ENCODE assay signal across 9 mouse cellular contexts in the genomic region with DNA sequence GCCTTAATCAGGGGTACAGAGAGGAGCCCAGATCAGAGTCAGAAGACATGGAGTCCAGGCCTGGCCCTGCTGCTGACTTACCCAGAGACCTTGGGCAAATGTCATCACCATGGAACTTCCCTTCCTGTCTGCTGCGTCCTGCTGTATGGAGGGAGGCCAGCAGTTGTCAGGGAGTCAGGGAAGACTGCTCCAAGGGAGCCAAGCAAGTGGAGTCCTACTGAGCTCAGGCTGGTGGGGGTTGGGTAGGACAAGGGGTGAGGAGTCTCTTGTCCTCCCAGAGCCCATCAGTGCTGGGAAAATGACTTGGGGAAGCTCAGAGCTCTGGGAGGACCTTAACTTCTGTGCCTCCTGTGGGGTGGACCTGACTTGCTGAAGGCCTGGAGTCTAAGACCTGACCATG. TPM values are rescaled to one million over a fixed set of nuclear protein-coding genes. Genes with fewer than 3 reads are reported as not detected.
A peak's percentile ranks its signal among the peaks of the same experiment; 100 is the strongest.
DNase-seq lines count a peak whose midpoint lies in the region; ATAC-seq lines count a peak whose summit lies in the region.
"Had no signal": no experiment of that assay in that cellular context is flagged by ENCODE, and none has a peak within 500 bp of the region (broad histone marks: within the 10 kb centered on the region; RNA-seq: fewer than 3 reads in every experiment).

No protein-coding gene starts in this region.

- H3K9ac ChIP-seq in forebrain, embryonic 12.5 days = no peak overlapping the region
- no peak overlapping the region for H3K9ac ChIP-seq in limb, embryonic 12.5 days (replicated peaks)
- no peak overlapping the region for H3K9ac ChIP-seq in intestine, embryonic 15.5 days

- peak; percentile 22; the same call in 1 of the 2 replicates for ATAC-seq in forebrain, embryonic 12.5 days (ENCODE audit: low FRiP score)
- ATAC-seq in limb, embryonic 12.5 days (ENCODE audit: insufficient number of reproducible peaks, insufficient read depth, low FRiP score, low TSS enrichment, low read depth) = no peak
- no peak for ATAC-seq in intestine, embryonic 15.5 days

- peak overlapping the region; percentile 80 for H3K27ac ChIP-seq in heart, embryonic 10.5 days
- peak overlapping the region; percentile 85 for H3K27ac ChIP-seq in forebrain, embryonic 12.5 days
- H3K27ac ChIP-seq in limb, embryonic 12.5 days = 0 out of 2 replicates have a peak overlapping the region, but pooled peaks have one; percentile 56
- no peak overlapping the region for H3K27ac ChIP-seq in intestine, embryonic 15.5 days

- no peak overlapping the region for H3K4me3 ChIP-seq in heart, embryonic 10.5 days
- no peak overlapping the region for H3K4me3 ChIP-seq in forebrain, embryonic 12.5 days (replicated peaks)
- no peak overlapping the region for H3K4me3 ChIP-seq in limb, embryonic 12.5 days (replicated peaks)
- no peak overlapping the region for H3K4me3 ChIP-seq in intestine, embryonic 15.5 days (replicated peaks)
- H3K4me3 ChIP-seq: megakaryocyte, embryonic 14.5 days had no signal

- no peak for DNase-seq in heart, embryonic 10.5 days (ENCODE audit: low spot score)
- DNase-seq in heart, adult 9 months (ENCODE audit: low spot score in 2 of 2) = no peak
- DNase-seq in adrenal gland, adult (ENCODE audit: inconsistent age in 2 of 2, low spot score in 1 of 2) = peak; percentile 81 to 89
- DNase-seq in urinary bladder, postnatal 14 days (ENCODE audit: low spot score) = no peak
- no peak for DNase-seq in thymus, postnatal 36 days

- H3K27me3 ChIP-seq in heart, embryonic 10.5 days (ENCODE audit: insufficient read depth, poor library complexity, severe bottlenecking) = peaks cover 3% of the 10 kb centered on the region; the same call in 1 of the 2 replicates
- no peaks in the 10 kb centered on the region for H3K27me3 ChIP-seq in forebrain, embryonic 12.5 days
- H3K27me3 ChIP-seq in limb, embryonic 12.5 days = no peaks in the 10 kb centered on the region
- no peaks in the 10 kb centered on the region for H3K27me3 ChIP-seq in intestine, embryonic 15.5 days (replicated peaks)

- H3K36me3 ChIP-seq in heart, embryonic 10.5 days = no peaks in the 10 kb centered on the region
- H3K36me3 ChIP-seq in forebrain, embryonic 12.5 days (replicated peaks) = no peaks in the 10 kb centered on the region
- no peaks in the 10 kb centered on the region for H3K36me3 ChIP-seq in limb, embryonic 12.5 days
- no peaks in the 10 kb centered on the region for H3K36me3 ChIP-seq in intestine, embryonic 15.5 days

- 42% methylated on average over 1 of the region's 1 CpGs for WGBS in heart, embryonic 10.5 days
- 23% methylated on average over 1 of the region's 1 CpGs for WGBS in forebrain, embryonic 12.5 days
- 60% methylated on average over 1 of the region's 1 CpGs for WGBS in limb, embryonic 12.5 days
- WGBS in intestine, embryonic 15.5 days = 33% methylated on average over 1 of the region's 1 CpGs

- peak overlapping the region; percentile 29 for H3K4me2 ChIP-seq in forebrain, embryonic 12.5 days
- H3K4me2 ChIP-seq in limb, embryonic 12.5 days = no peak overlapping the region
- no peak overlapping the region for H3K4me2 ChIP-seq in intestine, embryonic 15.5 days (replicated peaks)

- H3K9me3 ChIP-seq in heart, embryonic 10.5 days = no peaks in the 10 kb centered on the region
- H3K9me3 ChIP-seq in forebrain, embryonic 12.5 days = no peaks in the 10 kb centered on the region
- no peaks in the 10 kb centered on the region for H3K9me3 ChIP-seq in limb, embryonic 12.5 days
- no peaks in the 10 kb centered on the region for H3K9me3 ChIP-seq in intestine, embryonic 15.5 days
- H3K9me3 ChIP-seq: megakaryocyte, embryonic 14.5 days had no signal

- peaks cover 45% of the 10 kb centered on the region for H3K4me1 ChIP-seq in heart, embryonic 10.5 days
- H3K4me1 ChIP-seq in forebrain, embryonic 12.5 days = peaks cover 23% of the 10 kb centered on the region
- peaks cover 22% of the 10 kb centered on the region for H3K4me1 ChIP-seq in limb, embryonic 12.5 days (replicated peaks)
- H3K4me1 ChIP-seq in intestine, embryonic 15.5 days (replicated peaks) = no peaks in the 10 kb centered on the region

RNA-seq across cellular contexts. Expression of a gene that starts 12.3 kb away (rescaled TPM):
- polyA plus RNA-seq in heart, embryonic 10.5 days (2016; fragmentation: Nextera tagmentation; extraction: Ambion mirVana) = not detected in 2 replicates
- not detected in 2 replicates for polyA plus RNA-seq in forebrain, embryonic 12.5 days (2016; fragmentation: Nextera tagmentation; extraction: Ambion mirVana)
- not detected in 2 replicates for polyA plus RNA-seq in limb, embryonic 12.5 days (2016; fragmentation: Nextera tagmentation; extraction: Ambion mirVana)
- not detected in 2 replicates for polyA plus RNA-seq in intestine, embryonic 15.5 days (2015; fragmentation: Nextera tagmentation; extraction: Ambion mirVana)

RNA-seq across cellular contexts. Expression of a gene that starts 17.6 kb away (rescaled TPM):
- 5.1 and 7.3 TPM in 2 replicates for polyA plus RNA-seq in heart, embryonic 10.5 days (2016; fragmentation: Nextera tagmentation; extraction: Ambion mirVana)
- polyA plus RNA-seq in forebrain, embryonic 12.5 days (2016; fragmentation: Nextera tagmentation; extraction: Ambion mirVana) = 6.0 and 7.0 TPM in 2 replicates
- 4.6 and 7.1 TPM in 2 replicates for polyA plus RNA-seq in limb, embryonic 12.5 days (2016; fragmentation: Nextera tagmentation; extraction: Ambion mirVana)
- polyA plus RNA-seq in intestine, embryonic 15.5 days (2015; fragmentation: Nextera tagmentation; extraction: Ambion mirVana) = 6.1 and 6.6 TPM in 2 replicates

RNA-seq across cellular contexts. Expression of a gene that starts 17.7 kb away (rescaled TPM):
- 117 and 120 TPM in 2 replicates for polyA plus RNA-seq in heart, embryonic 10.5 days (2016; fragmentation: Nextera tagmentation; extraction: Ambion mirVana)
- polyA plus RNA-seq in forebrain, embryonic 12.5 days (2016; fragmentation: Nextera tagmentation; extraction: Ambion mirVana) = 81.5 and 83.2 TPM in 2 replicates
- polyA plus RNA-seq in limb, embryonic 12.5 days (2016; fragmentation: Nextera tagmentation; extraction: Ambion mirVana) = 97.8 and 102 TPM in 2 replicates
- polyA plus RNA-seq in intestine, embryonic 15.5 days (2015; fragmentation: Nextera tagmentation; extraction: Ambion mirVana) = 103 and 115 TPM in 2 replicates

Comparison
In these comparisons a context has a peak if more than half of its experiments do, and no peak if none do; other contexts are left out.
1. DNase-seq: peak in adrenal gland, adult (2 of 2); none in heart, embryonic 10.5 days (single experiment), heart, adult 9 months (0 of 2), urinary bladder, postnatal 14 days (single experiment) and thymus, postnatal 36 days (0 of 2).